Mouse (Mus musculus) megakaryocyte-erythroid progenitor cell, adult 5-6 weeks (primary cell): ENCODE measurements around the gene Nell2. TPM values are rescaled to one million over a fixed set of nuclear protein-coding genes. Genes with fewer than 3 reads are reported as not detected.
A peak's percentile ranks its signal among the peaks of the same experiment; 100 is the strongest.
"Not testable (repeated sequence)": the region's sequence is repeated elsewhere in the genome, so short reads cannot be mapped to it uniquely, and the experiment has no call there.

ENCODE experiments used
- ATAC-seq: replicated peaks from 2 replicates; pipeline ENCODE4 v1.8.0; 2016; ENCODE audit warnings: mild to moderate bottlenecking, inconsistent platforms; ENCODE audit not compliant: severe bottlenecking, poor library complexity, low FRiP score, low TSS enrichment
- total RNA-seq, 2 experiments: library from RNA; stranded (forward) in 1 of 2; stranded (reverse) in 1 of 2; fragments of 200-1000, 215-1000 nt in 1 of 2; fragments of >200 nt in 1 of 2; fragmentation: Nextera tagmentation in 1 of 2; gene quantifications; 2 replicates each; pipeline ENCODE4 v1.2.3; 2014 to 2017

Nell2 gene
- total RNA-seq (2014; fragmentation: Nextera tagmentation) (not detected in 2 replicates), total RNA-seq (2017) (not detected in 2 replicates)

- no peak for ATAC-seq
Measured at GRCm38 (mm10) chr15:95527948-95528861, at the start of gene Nell2. Gene Nell2, minus strand, starts transcription at chr15:95528559.

- peak; percentile 68; the same call in 1 of the 2 replicates for ATAC-seq
Measured at GRCm38 (mm10) chr15:95574661-95575060, 46.3 kb upstream of the Nell2 start.

- no peak for ATAC-seq
Measured at GRCm38 (mm10) chr15:95569606-95570005, 41.2 kb upstream of the Nell2 start.

- no peak for ATAC-seq
Measured at GRCm38 (mm10) chr15:95565160-95565559, 36.8 kb upstream of the Nell2 start.

- no peak for ATAC-seq
Measured at GRCm38 (mm10) chr15:95561303-95561702, 32.9 kb upstream of the Nell2 start.

- ATAC-seq = no peak
Measured at GRCm38 (mm10) chr15:95550011-95550410, 21.7 kb upstream of the Nell2 start.

GRCm38 (mm10) chr15:95542632-95543031 lies 14.3 kb upstream of the Nell2 start:
- ATAC-seq = no peak

GRCm38 (mm10) chr15:95536724-95537123 lies 8.4 kb upstream of the Nell2 start:
- no peak for ATAC-seq

- no peak for ATAC-seq
Measured at GRCm38 (mm10) chr15:95536230-95536629, 7.9 kb upstream of the Nell2 start.

GRCm38 (mm10) chr15:95534644-95535043 lies 6.3 kb upstream of the Nell2 start:
- no peak for ATAC-seq

- ATAC-seq = no peak
Measured at GRCm38 (mm10) chr15:95527461-95527947, 855 bp downstream of the Nell2 start.

GRCm38 (mm10) chr15:95526626-95527411 lies 1.5 kb downstream of the Nell2 start:
- no peak for ATAC-seq

GRCm38 (mm10) chr15:95525997-95526396 lies 2.4 kb downstream of the Nell2 start:
- ATAC-seq = no peak

- ATAC-seq = no peak
Measured at GRCm38 (mm10) chr15:95518204-95518603, 10.2 kb downstream of the Nell2 start.

- not testable (repeated sequence) for ATAC-seq
Measured at GRCm38 (mm10) chr15:95513306-95513705, 15.1 kb downstream of the Nell2 start.

GRCm38 (mm10) chr15:95495666-95496065 lies 32.7 kb downstream of the Nell2 start:
- no peak for ATAC-seq

- ATAC-seq = no peak
Measured at GRCm38 (mm10) chr15:95495193-95495592, 33.2 kb downstream of the Nell2 start.

- no peak for ATAC-seq
Measured at GRCm38 (mm10) chr15:95492201-95492600, 36.2 kb downstream of the Nell2 start.

GRCm38 (mm10) chr15:95489174-95489573 lies 39.2 kb downstream of the Nell2 start:
- ATAC-seq = no peak

GRCm38 (mm10) chr15:95487961-95488360 lies 40.4 kb downstream of the Nell2 start:
- no peak for ATAC-seq
